Mouse (Mus musculus): ENCODE results near the gene Ilvbl.
"Not testable (repeated sequence)": the region's sequence is repeated elsewhere in the genome, so short reads cannot be mapped to it uniquely, and the experiment has no call there.

Ilvbl gene

GRCm38 (mm10) chr10:78574250-78575104, at the start of gene Ilvbl:
TSS of gene Ilvbl (plus strand) at chr10:78574346.
- DNase-seq (ENCODE audit: extremely low read depth, low read depth): peak; percentile 93

DNA sequence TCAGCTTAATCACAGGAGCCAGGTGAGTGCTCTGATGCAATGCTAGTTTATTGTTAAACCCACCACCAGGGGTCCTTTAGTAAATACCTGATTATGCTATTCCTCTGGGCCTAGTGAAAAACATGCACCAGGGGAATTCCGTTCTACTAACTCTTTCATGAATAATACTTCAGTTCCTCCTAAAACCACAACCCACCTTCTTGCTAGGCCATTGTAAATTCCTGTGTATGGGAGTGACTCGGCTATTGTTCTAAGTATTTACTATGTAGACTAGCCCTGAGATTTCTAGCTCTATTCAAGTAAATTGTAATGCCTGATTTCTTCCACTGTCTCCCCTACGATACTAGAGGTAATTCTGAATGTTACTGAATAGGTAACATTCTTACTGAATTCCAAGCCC, 49.1 kb upstream of the Ilvbl start:
- DNase-seq (ENCODE audit: extremely low read depth, low read depth): not testable (repeated sequence)

DNA sequence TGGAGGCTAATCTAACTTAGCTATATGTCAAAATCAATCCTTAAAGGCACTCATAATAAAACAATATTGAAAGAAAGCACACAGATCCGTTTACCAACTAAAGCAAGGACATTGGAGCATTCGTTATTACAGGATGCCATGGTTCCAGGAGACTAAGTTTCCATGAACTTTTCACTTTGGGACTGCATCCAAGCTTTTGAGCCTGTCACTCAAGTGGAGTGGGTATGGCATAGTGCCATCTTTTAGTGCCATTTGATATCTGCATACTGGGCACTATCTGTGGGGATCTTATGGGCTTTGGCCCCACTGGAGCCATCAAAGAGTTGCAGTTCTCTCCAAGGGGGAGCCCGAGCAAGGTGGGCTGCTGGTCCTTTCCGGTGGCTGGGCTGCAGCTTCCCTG, 48.6 kb upstream of the Ilvbl start:
- no peak for DNase-seq (ENCODE audit: extremely low read depth, low read depth)

DNA sequence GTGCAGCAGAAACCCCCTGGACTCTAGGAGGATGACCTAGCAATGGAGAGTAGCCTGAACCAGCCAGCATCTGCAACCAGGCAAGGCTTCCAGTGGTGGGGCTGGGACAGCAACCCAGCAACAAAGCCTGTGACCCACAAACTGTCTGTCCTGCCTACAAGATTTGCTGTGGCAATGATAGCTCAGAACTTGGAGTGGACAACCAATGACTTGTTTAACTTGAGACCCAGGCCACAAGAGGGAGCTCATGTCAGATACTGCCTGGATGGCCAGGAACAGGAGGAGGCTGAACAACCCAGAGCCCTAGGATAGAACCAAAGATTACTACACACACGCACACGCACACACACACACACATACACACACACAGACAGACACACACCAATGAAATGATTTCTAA, 33.2 kb upstream of the Ilvbl start:
- DNase-seq (ENCODE audit: extremely low read depth, low read depth): no peak

- no peak for DNase-seq (ENCODE audit: extremely low read depth, low read depth)
Measured at GRCm38 (mm10) chr10:78565070-78565469, 9.1 kb upstream of the Ilvbl start.

GRCm38 (mm10) chr10:78569191-78569590, 5.0 kb upstream of the Ilvbl start:
- no peak for DNase-seq (ENCODE audit: extremely low read depth, low read depth)

DNA sequence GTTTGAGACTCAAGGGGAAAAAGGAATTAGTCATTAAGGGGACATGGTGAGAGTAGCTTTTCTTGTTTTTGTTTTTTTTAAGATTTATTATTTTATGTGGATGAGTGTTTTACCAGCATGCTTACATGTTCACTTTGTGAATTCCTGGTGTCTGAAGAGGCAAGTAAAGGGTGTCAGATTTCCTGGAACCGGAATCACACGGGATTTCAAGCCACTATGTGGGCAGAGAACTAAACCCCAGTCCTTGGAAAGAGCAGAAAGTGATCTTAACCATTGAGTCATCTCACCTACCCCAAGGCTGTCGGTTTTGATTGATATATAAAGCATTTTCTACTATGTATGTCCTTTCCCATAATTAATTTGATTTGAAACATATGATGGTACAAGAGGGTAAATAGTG, 4.5 kb upstream of the Ilvbl start:
- DNase-seq (ENCODE audit: extremely low read depth, low read depth): no peak

GRCm38 (mm10) chr10:78570416-78570815, 3.7 kb upstream of the Ilvbl start:
- no peak for DNase-seq (ENCODE audit: extremely low read depth, low read depth)

DNA sequence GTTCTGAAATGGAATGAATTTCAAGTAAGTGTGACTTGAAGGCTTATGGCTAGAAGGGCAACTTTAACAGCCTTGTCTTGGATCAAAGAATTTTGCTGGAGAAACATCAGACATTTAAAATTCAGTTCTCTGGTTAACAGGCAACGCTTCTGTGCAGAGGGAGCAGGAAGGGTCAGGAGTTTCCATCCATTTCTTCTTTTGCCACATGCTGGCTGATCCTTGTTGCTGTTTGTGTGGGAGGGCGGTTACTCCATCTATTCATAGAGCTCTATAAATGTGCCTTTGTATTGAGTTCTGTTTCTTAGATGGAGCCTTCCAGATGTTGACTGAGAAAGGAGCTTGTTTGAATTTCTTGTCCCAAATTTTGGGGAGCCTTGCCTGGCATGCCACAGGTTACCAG, 3.2 kb upstream of the Ilvbl start:
- no peak for DNase-seq (ENCODE audit: extremely low read depth, low read depth)

DNA sequence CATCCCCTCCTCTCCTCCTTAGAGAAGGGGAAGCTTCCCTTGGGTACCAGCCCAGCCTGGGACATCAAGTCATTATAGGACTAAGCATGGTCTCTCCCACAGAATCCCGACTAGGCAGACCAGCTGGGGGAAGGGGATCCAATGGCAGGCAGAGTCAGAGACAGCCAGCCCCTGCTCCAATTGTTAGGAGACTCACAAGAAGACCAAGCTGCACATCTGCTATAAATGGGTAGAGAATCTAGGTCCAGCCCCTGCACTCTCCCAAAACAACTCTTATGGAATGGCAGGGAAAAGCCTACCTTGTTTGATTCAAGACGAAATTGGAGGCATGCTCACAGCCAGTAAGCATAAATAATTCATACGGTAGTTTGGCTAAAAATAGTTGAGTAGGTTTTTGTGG, 920 bp upstream of the Ilvbl start:
- no peak for DNase-seq (ENCODE audit: extremely low read depth, low read depth)

DNA sequence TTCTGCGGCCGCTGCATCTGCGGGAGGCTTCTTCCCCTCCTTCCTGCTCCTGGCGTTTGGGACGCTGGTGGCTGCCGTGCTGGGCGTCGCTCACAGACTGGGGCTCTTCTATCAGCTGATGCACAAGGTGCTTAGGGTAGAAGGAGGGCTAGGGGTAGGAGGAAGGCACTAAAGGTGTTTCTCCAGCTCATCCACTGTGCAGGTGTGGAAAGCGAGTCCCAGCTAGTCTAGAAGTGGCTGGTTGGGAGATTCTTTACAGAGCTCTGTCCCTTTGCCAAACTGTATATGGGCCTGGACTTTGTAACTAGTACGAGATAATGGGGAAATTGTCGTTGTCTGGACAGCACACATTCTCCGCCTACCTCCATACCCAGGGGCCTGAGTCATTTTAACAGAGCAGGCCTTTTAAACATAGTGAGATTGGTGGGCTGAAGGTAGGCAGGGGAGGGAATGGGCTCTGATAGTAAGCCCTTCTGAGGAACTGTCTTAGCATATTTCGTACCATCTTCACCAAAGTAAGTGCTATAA, 1.0 kb downstream of the Ilvbl start:
- peak; percentile 32 for DNase-seq (ENCODE audit: extremely low read depth, low read depth)

DNA sequence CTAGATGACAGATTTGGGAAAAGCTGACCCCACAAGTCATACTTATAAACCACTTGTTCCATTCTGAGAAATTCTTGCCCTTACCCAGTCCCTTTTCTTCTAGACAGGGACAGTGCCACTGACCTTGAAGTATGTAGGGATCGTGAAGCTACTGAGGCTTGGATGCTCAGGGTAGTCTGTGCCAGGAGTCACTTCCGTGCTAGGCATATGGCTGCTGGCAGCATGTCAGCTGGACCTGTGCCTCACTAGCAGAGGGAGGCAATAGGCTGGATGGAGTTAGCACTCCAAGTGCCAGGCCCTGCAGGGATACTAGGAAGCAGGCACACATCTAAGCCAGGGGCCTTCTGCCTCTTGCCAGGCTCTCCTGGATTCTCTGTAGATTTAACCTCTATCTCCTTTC, 1.5 kb downstream of the Ilvbl start:
- peak; percentile 18 for DNase-seq (ENCODE audit: extremely low read depth, low read depth)

- no peak for DNase-seq (ENCODE audit: extremely low read depth, low read depth)
Measured at GRCm38 (mm10) chr10:78576435-78577184, 2.5 kb downstream of the Ilvbl start.

- no peak for DNase-seq (ENCODE audit: extremely low read depth, low read depth)
Measured at GRCm38 (mm10) chr10:78578204-78578603, 4.1 kb downstream of the Ilvbl start.

DNA sequence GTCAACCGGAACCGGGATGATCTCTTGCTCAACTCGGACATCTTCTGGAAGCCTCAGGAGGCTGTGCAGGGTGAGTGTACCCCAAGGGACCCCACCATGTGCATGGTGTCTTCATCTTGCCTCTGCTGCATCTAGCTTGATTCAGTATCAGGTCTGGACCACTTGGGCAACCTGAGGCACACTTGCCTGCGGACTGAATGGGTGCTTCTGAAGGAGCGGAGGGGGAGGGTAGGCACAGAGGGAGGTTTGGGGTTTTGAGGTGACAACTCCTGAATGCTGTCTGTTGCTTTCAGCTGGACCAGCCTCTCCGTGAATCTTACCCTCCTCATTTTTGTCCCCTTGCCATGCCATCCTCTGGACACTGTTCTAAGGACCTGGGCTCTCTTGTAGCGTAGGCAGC, 7.0 kb downstream of the Ilvbl start:
- DNase-seq (ENCODE audit: extremely low read depth, low read depth): no peak

GRCm38 (mm10) chr10:78583347-78583746, 9.2 kb downstream of the Ilvbl start:
- no peak for DNase-seq (ENCODE audit: extremely low read depth, low read depth)

DNA sequence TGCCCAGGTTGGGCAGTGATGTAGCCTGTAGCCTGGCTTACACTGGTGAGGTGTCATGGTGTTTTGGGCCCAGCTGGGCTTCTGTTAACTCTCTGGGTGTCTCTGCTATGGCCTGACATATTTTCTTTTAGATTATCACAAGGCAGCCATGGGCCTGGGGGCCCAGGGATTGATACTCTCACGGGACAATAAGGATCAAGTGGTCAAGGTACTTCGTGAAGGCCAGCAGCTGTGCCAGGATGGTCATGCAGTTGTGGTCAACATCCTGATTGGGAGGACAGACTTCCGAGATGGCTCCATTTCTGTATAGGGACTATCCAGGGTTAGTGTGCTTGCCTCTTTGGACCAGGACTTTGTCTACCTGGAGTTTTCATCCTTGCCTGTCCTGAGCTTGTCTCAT, 9.8 kb downstream of the Ilvbl start:
- no peak for DNase-seq (ENCODE audit: extremely low read depth, low read depth)

- DNase-seq (ENCODE audit: extremely low read depth, low read depth): no peak
Measured at GRCm38 (mm10) chr10:78584996-78585395, 10.8 kb downstream of the Ilvbl start.

DNA sequence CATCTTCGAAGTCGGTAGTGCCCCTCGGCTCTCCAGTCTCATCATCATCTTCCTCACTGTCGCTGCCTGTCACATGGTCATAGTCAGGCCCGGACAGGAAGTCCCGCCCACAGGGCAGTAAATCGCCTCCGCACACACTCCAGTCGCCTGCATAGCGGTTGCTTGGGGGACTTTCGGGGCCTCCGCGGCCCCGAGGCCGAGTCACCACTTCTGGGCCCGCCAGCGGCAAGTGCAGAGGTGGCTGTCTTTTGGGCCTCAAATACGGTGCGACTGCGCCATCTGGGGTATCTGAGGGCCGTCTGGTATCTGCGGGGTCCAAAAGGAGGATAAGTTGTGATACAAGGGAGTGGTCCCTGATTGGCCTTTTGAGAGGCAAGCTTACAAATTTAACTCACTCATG, 11.5 kb downstream of the Ilvbl start:
- DNase-seq (ENCODE audit: extremely low read depth, low read depth): no peak

DNA sequence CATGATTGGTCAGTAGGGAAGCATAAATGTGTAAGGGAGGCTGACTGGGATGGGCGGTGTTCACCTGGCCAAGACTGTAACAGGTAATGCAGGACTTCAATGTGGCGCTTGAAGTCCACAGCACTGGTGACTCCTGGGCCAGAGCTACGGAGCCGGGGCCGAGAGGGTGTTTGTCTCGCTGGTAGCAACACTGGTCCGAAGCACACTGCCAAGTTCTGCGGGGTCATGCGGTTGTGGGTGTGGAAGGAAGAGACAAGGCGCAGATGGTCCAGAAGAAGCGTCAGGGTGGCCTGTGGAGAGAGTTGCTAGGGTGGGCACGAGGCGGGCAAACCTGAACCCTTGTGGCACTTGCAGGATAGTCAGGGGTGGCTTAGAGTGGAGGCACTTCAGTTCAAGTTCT, 11.9 kb downstream of the Ilvbl start:
- DNase-seq (ENCODE audit: extremely low read depth, low read depth): no peak

DNA sequence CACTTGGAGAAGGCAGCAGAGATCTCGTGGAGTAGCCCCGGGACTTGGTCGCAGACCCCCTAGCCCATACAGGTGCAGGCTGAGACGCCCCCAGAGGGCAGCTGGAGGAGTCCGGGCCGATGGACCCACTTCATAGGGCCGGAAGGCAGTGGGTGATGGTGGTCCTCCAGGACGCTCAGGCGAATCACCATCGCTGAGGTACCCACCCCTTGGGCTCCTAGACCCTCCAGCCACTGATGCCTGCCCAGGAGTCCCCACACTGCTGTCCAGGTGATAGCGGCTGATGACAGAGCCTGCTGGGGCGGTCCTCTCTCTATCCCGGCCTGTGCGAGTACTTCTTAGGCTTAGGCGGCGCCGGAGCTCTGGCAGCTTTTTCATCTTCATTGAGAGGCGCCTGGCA, 15.1 kb downstream of the Ilvbl start:
- no peak for DNase-seq (ENCODE audit: extremely low read depth, low read depth)

DNA sequence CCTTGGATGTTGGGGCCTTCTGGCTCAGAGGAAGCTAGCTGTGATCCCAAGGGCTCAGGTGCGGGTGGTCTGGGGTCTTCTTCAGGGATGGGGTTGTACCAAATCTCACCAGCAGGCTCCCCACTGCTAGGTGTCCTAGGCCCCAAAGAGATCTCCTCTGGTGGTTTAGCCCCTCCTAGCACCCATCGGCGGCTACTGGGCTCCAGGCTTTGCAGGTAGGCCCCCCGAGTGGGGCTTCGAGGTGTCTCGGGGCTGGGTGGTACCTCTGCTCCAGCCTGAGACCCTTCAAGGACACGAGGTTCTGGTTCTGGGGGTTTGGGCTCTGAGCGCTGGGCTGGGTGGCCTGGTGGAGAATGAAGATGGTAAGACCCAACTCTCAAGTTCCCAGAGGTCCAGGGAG, 15.8 kb downstream of the Ilvbl start:
- DNase-seq (ENCODE audit: extremely low read depth, low read depth): no peak

GRCm38 (mm10) chr10:78590744-78591143, 16.6 kb downstream of the Ilvbl start:
- DNase-seq (ENCODE audit: extremely low read depth, low read depth): no peak

Data from MEL-GATA-1-ER (cell line).